Mouse (Mus musculus) liver, adult 2 months (tissue): ENCODE measurements around the gene Espn.

Source experiments
- CTCF ChIP-seq: fragments of 200-500 bp; IDR thresholded peaks from 2 replicates; pipeline ENCODE4 v1.5.1; 2011; ENCODE audit warnings: low read depth, low read length, control low read depth
- POLR2A ChIP-seq: fragments of 200-500 bp; IDR thresholded peaks from 2 replicates; pipeline ENCODE4 v1.6.1; 2011; ENCODE audit warnings: low read length, control low read depth; ENCODE audit not compliant: insufficient read depth; ENCODE audit errors: extremely low read depth

- no peak for TF ChIP-seq POLR2A
- no peak for TF ChIP-seq CTCF
Measured at GRCm38 (mm10) chr4:152117538-152117937, 34.6 kb downstream of the Espn start.
